Mouse (Mus musculus) forebrain, embryonic 11.5 days (tissue): ENCODE results near the gene Xrcc6. TPM values are rescaled to one million over a fixed set of nuclear protein-coding genes. Genes with fewer than 3 reads are reported as not detected.
A peak's percentile ranks its signal among the peaks of the same experiment; 100 is the strongest.

ENCODE experiments used
- ATAC-seq: fragments of 200-750 bp; cut with Nextera tagmentation; replicated peaks from 2 replicates; pipeline ENCODE4 v1.8.0; 2017; ENCODE audit warnings: moderate TSS enrichment; ENCODE audit not compliant: low FRiP score
- DNase-seq: peaks from one replicate; pipeline ENCODE4 v3.0.0-alpha.2; 2017; ENCODE audit warnings: low spot score
- H3K27ac ChIP-seq: fragments of 300-500 bp; sonication (generic); 2 replicates; pipeline ENCODE4 v1.5.1; 2014; ENCODE audit warnings: low read depth, low read length
- H3K27me3 ChIP-seq: fragments of 300-500 bp; sonication (generic); 2 replicates; pipeline ENCODE4 v1.6.1; 2014; ENCODE audit warnings: mild to moderate bottlenecking, low read length, mixed read lengths; ENCODE audit not compliant: control insufficient read depth, insufficient read depth
- H3K36me3 ChIP-seq: fragments of 300-500 bp; sonication (generic); 2 replicates; pipeline ENCODE4 v1.6.1; 2014; ENCODE audit warnings: mild to moderate bottlenecking, low read length, moderate library complexity, mixed read lengths; ENCODE audit not compliant: control insufficient read depth, insufficient read depth
- H3K4me1 ChIP-seq: fragments of 300-500 bp; sonication (generic); replicated peaks from 2 replicates; pipeline ENCODE4 v1.6.1; 2014; ENCODE audit warnings: low read length, mixed read lengths; ENCODE audit not compliant: control insufficient read depth, insufficient read depth
- H3K4me2 ChIP-seq: fragments of 300-500 bp; sonication (generic); 2 replicates; pipeline ENCODE4 v1.6.1; 2014; ENCODE audit warnings: low read depth, mild to moderate bottlenecking, low read length, moderate library complexity, mixed read lengths; ENCODE audit not compliant: severe bottlenecking
- H3K4me3 ChIP-seq: fragments of 300-500 bp; sonication (generic); 2 replicates; pipeline ENCODE4 v1.5.1; 2014; ENCODE audit warnings: low read depth, low read length
- H3K9ac ChIP-seq: fragments of 300-500 bp; sonication (generic); 2 replicates; pipeline ENCODE4 v1.6.1; 2014; ENCODE audit warnings: low read length
- H3K9me3 ChIP-seq: fragments of 300-500 bp; sonication (generic); 2 replicates; pipeline ENCODE4 v1.6.1; 2016; ENCODE audit warnings: low read length, mixed read lengths; ENCODE audit not compliant: control insufficient read depth
- WGBS: fragments of 180-500 bp; shearing (Covaris S2); extraction: QIAGEN DNeasy Blood & Tissue Kit; methylation state at CpG from one replicate; pipeline ENCODE4 v1.1.7; 2014; 5-methylcytosine and 5-hydroxymethylcytosine counted together
- polyA plus RNA-seq: library from polyadenylated mRNA; unstranded; fragments of >200 nt; fragmentation: Nextera tagmentation; extraction: Ambion mirVana; gene quantifications from 2 replicates; pipeline ENCODE4 v1.2.1, GENCODE M21; 2014

Xrcc6 gene
- polyA plus RNA-seq, 1 experiment from 2014 or later: 72.9 TPM

DNA sequence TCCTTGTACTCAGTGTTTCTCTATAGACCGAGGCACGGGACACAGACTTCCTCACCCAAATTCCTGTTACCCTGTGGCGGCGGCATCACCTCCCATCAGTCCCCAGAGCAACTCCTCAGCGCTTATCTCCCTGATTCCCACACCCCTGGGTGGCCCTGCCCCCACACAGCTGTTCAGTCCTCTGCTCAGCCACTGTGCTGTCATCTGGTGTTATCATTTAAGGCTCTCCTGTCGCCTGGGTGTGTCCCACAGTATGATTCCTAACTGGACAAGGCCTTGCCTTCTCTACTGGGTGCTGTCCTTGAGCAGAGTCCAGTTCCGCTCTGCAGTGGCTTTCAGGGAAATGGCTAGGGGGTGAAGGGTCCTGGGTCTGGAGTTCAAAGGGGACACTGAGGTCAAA is 2.9 kb downstream of the Xrcc6 start:
- Histone ChIP-seq H3K36me3 (no peaks in the 10 kb centered on the region), H3K27me3 (no peaks in the 10 kb centered on the region), H3K4me3 (no peak overlapping the region), H3K4me1 (peaks cover 2% of the 10 kb centered on the region; the same call in 1 of the 2 replicates), H3K27ac (no peak overlapping the region), H3K9me3 (no peaks in the 10 kb centered on the region), H3K4me2 (no peak overlapping the region), H3K9ac (no peak overlapping the region; the same call in 1 of the 2 replicates)
- WGBS: 68% methylated on average over 7 of the region's 7 CpGs
- ATAC-seq: no peak
- DNase-seq: no peak

DNA sequence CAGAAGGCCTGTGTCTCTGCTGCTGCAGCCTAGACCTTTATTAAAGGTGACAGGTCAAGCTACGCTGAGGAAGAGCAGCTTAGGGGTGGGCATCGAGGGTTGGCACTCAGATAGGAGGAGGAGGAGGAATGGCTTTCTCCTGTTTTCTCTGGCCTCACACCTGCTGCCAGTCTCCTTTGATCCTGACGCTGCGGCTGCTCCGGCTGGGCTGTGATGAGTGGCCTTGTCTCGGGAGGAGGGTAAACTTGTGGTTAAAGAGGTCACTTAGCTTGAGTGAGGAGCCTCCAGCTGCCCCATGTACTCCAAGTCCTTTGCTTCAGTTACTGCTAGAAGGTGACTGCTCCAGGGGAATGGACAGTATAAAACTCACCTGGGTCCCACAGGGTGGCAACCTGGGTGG is 6.4 kb downstream of the Xrcc6 start:
- no peaks in the 10 kb centered on the region for H3K4me1 ChIP-seq
- H3K9ac ChIP-seq: no peak overlapping the region
- H3K4me2 ChIP-seq: no peak overlapping the region
- no peak overlapping the region for H3K4me3 ChIP-seq
- no peaks in the 10 kb centered on the region for H3K27me3 ChIP-seq
- no peaks in the 10 kb centered on the region for H3K9me3 ChIP-seq
- DNase-seq: no peak
- H3K36me3 ChIP-seq: peaks cover 2% of the 10 kb centered on the region; the same call in 1 of the 2 replicates
- WGBS: 84% methylated on average over 6 of the region's 6 CpGs
- no peak overlapping the region for H3K27ac ChIP-seq
- ATAC-seq: no peak

- H3K27ac ChIP-seq: no peak overlapping the region
- no peak overlapping the region for H3K9ac ChIP-seq
- H3K9me3 ChIP-seq: no peaks in the 10 kb centered on the region
- DNase-seq: no peak
- no peak overlapping the region for H3K4me2 ChIP-seq
- no peaks in the 10 kb centered on the region for H3K27me3 ChIP-seq
- 89% methylated on average over 8 of the region's 8 CpGs for WGBS
- H3K36me3 ChIP-seq: no peaks in the 10 kb centered on the region; the same call in 1 of the 2 replicates
- H3K4me1 ChIP-seq: no peaks in the 10 kb centered on the region
- no peak overlapping the region for H3K4me3 ChIP-seq
- no peak for ATAC-seq
These were observed 16.6 kb downstream of the Xrcc6 start for GRCm38 (mm10) chr15:82004257-82004656.

GRCm38 (mm10) chr15:82011947-82012346 is 24.3 kb downstream of the Xrcc6 start:
- WGBS: 86% methylated on average over 6 of the region's 6 CpGs
- Histone ChIP-seq H3K9ac (no peak overlapping the region), H3K4me1 (peaks cover 2% of the 10 kb centered on the region; the same call in 1 of the 2 replicates), H3K27me3 (no peaks in the 10 kb centered on the region), H3K4me3 (no peak overlapping the region), H3K36me3 (no peaks in the 10 kb centered on the region; the same call in 1 of the 2 replicates), H3K4me2 (no peak overlapping the region), H3K9me3 (no peaks in the 10 kb centered on the region), H3K27ac (no peak overlapping the region)
- DNase-seq (no peak), ATAC-seq (no peak)

DNA sequence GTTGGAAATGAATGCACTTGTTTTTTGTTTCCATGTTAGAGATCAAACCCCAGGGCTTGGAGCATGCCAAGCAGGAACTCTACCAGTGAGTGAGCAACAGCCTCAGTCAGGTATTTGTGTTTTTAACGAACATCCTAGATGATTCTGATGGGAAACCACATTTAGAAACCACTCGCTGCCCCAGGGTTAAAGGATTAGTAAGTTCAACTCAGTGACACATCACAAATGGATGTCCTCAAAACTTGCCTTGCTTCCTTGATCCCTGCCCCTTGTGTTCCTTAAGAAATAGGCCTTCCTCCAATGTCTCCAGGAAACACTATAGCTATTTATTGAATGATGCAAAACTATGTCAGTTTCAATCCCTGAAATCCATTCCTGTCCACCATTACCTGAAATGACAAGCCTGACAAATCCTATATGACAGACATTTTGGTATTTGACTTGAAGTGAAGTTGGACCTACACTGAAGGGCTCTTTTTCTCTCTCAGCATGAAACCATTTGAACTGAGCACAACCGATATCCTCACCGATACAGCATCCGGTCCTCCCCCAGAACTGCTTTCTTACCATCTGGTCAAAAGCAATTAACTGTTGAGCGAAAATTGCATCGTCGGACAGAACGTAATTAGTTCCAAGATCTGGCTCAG is 27.2 kb downstream of the Xrcc6 start:
- Histone ChIP-seq H3K36me3 (no peaks in the 10 kb centered on the region; the same call in 1 of the 2 replicates), H3K9me3 (no peaks in the 10 kb centered on the region), H3K4me1 (peaks cover 3% of the 10 kb centered on the region), H3K9ac (peak overlapping the region; percentile 78), H3K4me2 (peak overlapping the region; percentile 83), H3K27me3 (no peaks in the 10 kb centered on the region), H3K27ac (no peak overlapping the region), H3K4me3 (peak overlapping the region; percentile 73)
- DNase-seq (no peak), ATAC-seq (no peak)
- WGBS: 15% methylated on average over 9 of the region's 9 CpGs

DNA sequence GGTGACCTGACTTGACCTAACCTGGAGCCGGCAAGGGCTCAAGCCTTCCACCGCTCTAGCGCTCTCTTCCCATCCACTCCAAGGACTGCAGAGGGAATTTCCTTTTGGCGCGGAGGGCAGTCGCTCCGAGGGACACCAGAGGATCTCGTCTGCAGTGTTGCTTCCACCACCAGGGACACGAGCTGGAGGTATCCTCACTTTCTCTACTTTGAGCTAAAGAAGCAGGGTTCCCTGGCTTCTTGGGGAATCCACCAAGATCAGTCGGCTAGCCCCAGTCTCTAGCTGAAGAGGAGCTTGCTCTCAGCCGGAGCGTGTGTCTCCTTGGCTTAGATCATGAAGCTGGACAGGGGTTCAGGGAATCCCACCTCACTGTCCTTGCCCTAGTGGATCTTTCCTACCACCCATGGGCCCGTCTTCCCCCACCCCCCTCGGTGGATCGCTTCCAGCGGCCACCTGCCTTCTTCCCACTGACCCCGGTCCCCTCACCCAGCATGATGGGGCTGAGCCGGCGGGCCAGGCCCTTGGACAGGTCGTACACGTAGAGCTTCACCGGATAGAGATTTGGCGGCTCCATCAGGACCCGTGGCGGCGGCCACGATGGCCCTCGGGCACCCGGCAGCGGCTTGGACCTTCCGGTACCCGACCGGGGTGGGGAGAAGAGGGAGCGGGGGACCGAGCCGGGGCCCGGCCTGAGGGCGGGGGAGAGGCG is 27.9 kb downstream of the Xrcc6 start:
- DNase-seq (peak; percentile 57), ATAC-seq (no peak)
- Histone ChIP-seq H3K36me3 (no peaks in the 10 kb centered on the region; the same call in 1 of the 2 replicates), H3K9me3 (no peaks in the 10 kb centered on the region), H3K27me3 (no peaks in the 10 kb centered on the region), H3K4me2 (peak overlapping the region; percentile 83), H3K4me3 (peak overlapping the region; percentile 73), H3K27ac (no peak overlapping the region), H3K4me1 (peaks cover 3% of the 10 kb centered on the region), H3K9ac (peak overlapping the region; percentile 78)
- under 1% methylated on average over 39 of the region's 39 CpGs for WGBS

DNA sequence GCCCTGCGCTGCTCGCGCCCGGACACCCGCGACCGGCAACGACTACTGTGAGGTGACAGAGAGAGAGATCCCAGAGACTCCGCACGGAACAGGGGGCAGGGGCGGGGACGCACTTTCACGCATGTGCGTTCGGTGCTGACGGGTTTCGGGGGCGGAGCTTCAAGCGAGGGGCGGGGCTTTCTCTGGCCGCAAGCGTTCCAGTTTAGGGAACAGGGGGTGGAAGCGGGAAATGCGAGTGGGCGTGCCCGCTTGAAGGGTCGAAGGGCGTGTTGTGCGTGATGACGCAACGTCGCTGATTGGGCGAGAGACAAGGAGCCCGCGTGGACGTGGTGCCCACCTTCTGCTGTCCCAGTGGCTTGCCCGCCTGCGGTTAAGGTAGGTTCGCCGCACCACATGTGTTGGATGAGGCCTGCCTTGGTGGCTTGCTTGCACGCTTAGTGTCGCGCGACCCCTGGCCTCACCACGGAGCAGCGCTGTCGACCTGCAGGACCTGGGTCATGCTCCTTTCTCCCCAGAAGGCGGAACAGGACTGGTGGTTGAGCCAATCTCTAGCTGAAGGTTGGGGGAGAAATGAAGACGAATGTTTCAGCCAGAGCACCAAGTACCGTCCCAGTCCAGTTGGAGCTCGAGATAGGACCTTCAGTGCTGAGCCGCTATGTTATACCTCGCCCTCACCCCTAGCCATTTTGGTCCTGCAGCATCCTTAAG is 28.6 kb downstream of the Xrcc6 start:
- peak; percentile 97 for ATAC-seq
- Histone ChIP-seq H3K4me3 (peak overlapping the region; percentile 73), H3K9ac (peak overlapping the region; percentile 78), H3K4me2 (peak overlapping the region; percentile 83), H3K36me3 (no peaks in the 10 kb centered on the region; the same call in 1 of the 2 replicates), H3K27ac (no peak overlapping the region), H3K9me3 (no peaks in the 10 kb centered on the region), H3K27me3 (no peaks in the 10 kb centered on the region), H3K4me1 (peaks cover 3% of the 10 kb centered on the region)
- under 1% methylated on average over 53 of the region's 53 CpGs for WGBS
- peak; percentile 99 for DNase-seq

DNA sequence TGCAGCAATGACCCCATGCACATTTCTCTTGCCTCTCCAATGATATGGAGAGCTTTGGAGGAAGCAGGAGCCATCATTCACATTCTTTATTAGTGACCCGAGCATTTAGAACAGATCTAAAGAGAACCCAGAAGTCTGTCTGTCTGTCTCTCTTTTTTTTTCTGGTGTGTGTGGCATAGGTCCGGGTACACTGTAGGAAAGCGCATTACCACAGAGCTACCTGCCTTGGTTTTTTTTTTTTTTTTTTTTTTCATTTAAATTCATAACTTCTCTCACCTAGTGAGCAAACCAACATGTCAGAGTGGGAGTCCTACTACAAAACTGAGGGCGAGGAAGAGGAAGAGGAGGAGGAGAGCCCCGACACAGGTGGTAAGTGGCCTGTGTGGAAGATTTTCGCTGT is 29.2 kb downstream of the Xrcc6 start:
- ATAC-seq: no peak

More for the DNA sequence above, 29.2 kb downstream of the Xrcc6 start:
- WGBS: 26% methylated on average over 6 of the region's 6 CpGs
- no peaks in the 10 kb centered on the region for H3K9me3 ChIP-seq
- H3K9ac ChIP-seq: peak overlapping the region; percentile 78
- H3K4me2 ChIP-seq: peak overlapping the region; percentile 83
- no peaks in the 10 kb centered on the region; the same call in 1 of the 2 replicates for H3K36me3 ChIP-seq
- DNase-seq: no peak
- H3K27ac ChIP-seq: no peak overlapping the region
- H3K27me3 ChIP-seq: no peaks in the 10 kb centered on the region
- peaks cover 3% of the 10 kb centered on the region for H3K4me1 ChIP-seq
- H3K4me3 ChIP-seq: peak overlapping the region; percentile 73
